Mouse (Mus musculus): ENCODE results near the gene Zfp36l1. TPM values are rescaled to one million over a fixed set of nuclear protein-coding genes. Genes with fewer than 3 reads are reported as not detected.

The Zfp36l1 gene
- polyA plus RNA-seq, 1 experiment = not detected

DNA sequence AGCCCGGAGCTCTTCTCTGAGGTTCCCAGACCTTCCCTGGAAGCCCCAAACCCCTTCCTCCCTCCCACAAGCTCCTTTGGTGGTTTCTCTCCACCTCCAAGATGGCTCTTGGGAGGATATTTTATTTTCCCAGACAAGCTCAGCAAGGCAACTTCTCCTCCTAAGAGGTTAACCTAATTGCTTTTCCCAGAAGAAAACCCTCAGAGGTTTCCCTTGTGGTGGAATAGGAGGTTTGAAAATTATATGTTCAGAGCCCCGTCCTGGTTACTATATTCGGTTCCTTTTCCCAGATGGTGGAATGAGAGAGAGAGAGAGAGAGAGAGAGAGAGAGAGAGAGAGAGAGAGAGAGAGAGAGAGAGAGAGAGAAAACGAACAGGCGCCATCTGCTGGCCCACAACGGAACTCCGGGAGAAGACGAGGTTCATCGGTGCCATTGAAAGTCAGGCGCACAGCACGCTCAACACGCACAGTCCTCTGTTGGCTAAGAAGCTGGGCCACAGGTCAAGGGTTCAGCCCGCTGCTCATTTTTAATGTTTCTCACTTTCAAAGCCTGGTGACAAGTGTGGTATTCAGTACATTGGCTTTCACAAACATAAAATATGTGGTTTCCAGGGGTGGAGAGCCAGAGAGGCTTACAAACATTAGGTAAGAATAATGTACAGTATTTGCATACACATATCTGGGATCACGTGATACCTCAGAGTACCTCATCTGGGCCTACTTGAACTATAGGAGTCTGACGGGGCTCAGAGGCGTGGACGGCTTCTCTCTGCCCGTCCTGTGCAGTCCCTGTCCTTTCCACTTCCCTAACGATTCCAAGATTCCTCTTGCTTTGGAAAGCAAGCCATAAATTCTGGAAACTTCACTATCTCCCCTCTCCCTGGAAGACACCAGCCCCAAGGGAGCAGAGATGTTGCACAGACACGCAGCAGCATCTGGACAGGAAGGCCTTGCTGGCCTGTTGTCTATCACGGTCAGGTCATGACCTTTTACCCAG lies 33.7 kb upstream of the Zfp36l1 start:
- H3K4me1 ChIP-seq (ENCODE audit: control insufficient read depth, insufficient read depth, low read length) = no peaks in the 10 kb centered on the region; the same call in 1 of the 2 replicates
- no peak for TF ChIP-seq POLR2A (IDR thresholded peaks at IDR 0.05; ENCODE audit: insufficient read depth, low read depth, low read length)
- TF ChIP-seq CTCF (IDR thresholded peaks at IDR 0.05; ENCODE audit: insufficient read depth, low read depth, low read length) = peak; percentile 71
- 48% methylated on average over 21 of the region's 21 CpGs for WGBS
- no peak overlapping the region for H3K4me3 ChIP-seq (ENCODE audit: insufficient read depth, low read depth, low read length)
- no peak overlapping the region for H3K27ac ChIP-seq (ENCODE audit: insufficient read depth, low read depth, low read length)

DNA sequence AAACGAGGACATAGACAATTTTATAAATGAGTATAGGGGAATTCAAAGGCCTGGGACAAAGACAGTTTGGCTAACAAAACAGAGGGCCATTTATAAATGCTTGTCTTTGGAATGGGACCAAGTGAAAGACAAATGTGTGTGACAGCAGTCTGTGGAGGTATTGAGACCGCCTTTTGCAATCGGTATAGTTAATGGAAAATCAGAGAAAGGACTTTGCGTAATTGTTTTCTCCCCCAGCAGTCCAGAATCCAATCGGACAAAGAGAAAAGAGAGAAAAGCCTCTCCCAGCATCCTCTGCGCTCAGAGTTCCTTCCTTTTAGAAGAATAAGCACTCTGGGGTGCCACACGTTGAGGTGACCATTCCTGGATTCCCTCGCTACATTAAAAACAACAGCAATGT lies 32.6 kb upstream of the Zfp36l1 start:
- WGBS = 49% methylated on average over 8 of the region's 8 CpGs
- no peak overlapping the region for H3K4me3 ChIP-seq (ENCODE audit: insufficient read depth, low read depth, low read length)
- H3K27ac ChIP-seq (ENCODE audit: insufficient read depth, low read depth, low read length) = no peak overlapping the region
- no peak for TF ChIP-seq CTCF (IDR thresholded peaks at IDR 0.05; ENCODE audit: insufficient read depth, low read depth, low read length)
- TF ChIP-seq POLR2A (IDR thresholded peaks at IDR 0.05; ENCODE audit: insufficient read depth, low read depth, low read length) = no peak
- no peaks in the 10 kb centered on the region; the same call in 1 of the 2 replicates for H3K4me1 ChIP-seq (ENCODE audit: control insufficient read depth, insufficient read depth, low read length)

DNA sequence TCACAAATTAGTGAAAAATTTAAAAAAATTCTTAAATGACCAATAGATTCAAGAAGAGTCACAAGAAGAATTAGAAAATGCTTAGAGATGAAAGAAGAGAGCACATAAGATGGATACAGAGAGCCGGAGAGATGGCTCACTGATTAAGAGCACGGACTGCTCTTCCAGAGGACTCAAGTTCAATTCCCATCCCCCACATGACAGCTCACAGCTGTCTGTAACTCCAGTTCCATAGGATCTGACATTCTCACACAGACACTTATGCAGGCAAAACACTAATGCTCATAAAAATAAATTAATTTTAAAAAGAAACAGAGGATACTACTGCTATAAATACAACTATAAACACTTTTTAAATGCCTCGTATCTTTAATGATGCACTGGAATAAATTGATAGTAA lies 32.0 kb upstream of the Zfp36l1 start:
- Histone ChIP-seq H3K4me3 (ENCODE audit: insufficient read depth, low read depth, low read length) (no peak overlapping the region), H3K4me1 (ENCODE audit: control insufficient read depth, insufficient read depth, low read length) (no peaks in the 10 kb centered on the region; the same call in 1 of the 2 replicates), H3K27ac (ENCODE audit: insufficient read depth, low read depth, low read length) (no peak overlapping the region)
- TF ChIP-seq CTCF (IDR thresholded peaks at IDR 0.05; ENCODE audit: insufficient read depth, low read depth, low read length) (no peak), POLR2A (IDR thresholded peaks at IDR 0.05; ENCODE audit: insufficient read depth, low read depth, low read length) (no peak)
- WGBS = 90% methylated on average over 3 of the region's 3 CpGs

DNA sequence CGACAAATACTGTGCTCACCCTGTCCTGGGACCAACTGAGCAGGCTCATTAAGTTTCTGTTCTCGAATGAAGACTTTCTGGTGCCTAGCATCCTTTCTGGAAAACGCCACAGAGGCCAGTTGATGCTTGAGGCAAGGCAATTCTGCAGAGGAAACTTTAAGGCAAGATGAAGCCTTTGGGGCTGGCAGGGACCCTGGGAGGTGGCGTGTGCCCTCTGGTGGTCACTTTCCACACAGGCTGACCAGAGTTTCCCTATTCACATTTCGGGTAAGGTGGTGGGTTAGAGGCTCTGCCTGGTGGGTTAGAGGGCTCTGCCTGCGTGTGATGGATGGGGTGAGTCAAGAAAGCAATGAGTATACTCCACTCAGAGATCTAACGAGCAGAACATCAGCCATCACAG lies 28.7 kb upstream of the Zfp36l1 start:
- no peak overlapping the region for H3K4me3 ChIP-seq (ENCODE audit: insufficient read depth, low read depth, low read length)
- WGBS = 22% methylated on average over 7 of the region's 7 CpGs
- no peak overlapping the region for H3K27ac ChIP-seq (ENCODE audit: insufficient read depth, low read depth, low read length)
- TF ChIP-seq CTCF (IDR thresholded peaks at IDR 0.05; ENCODE audit: insufficient read depth, low read depth, low read length) = peak; percentile 73; the same call in 1 of the 2 replicates
- no peak for TF ChIP-seq POLR2A (IDR thresholded peaks at IDR 0.05; ENCODE audit: insufficient read depth, low read depth, low read length)
- no peaks in the 10 kb centered on the region; the same call in 1 of the 2 replicates for H3K4me1 ChIP-seq (ENCODE audit: control insufficient read depth, insufficient read depth, low read length)

DNA sequence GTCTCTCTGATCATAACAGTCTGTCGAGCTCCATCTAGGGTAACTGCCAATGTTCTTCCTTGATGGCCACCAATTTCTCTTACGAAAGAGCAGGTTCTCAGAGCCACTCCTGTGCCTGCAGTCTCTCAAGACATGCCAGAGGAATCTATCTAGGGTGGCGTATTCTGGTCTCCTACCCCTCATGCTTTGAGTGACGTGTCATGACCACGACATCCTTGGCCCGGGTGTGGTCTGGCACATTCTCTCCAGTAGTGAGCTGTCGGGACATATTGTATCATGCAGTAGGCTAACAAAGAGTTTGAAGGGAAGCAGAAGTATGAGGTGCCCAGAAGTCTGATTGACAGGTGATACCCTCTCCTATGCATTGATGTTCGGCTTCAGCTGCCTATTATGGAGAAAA lies 28.2 kb upstream of the Zfp36l1 start:
- TF ChIP-seq CTCF (IDR thresholded peaks at IDR 0.05; ENCODE audit: insufficient read depth, low read depth, low read length) (no peak), POLR2A (IDR thresholded peaks at IDR 0.05; ENCODE audit: insufficient read depth, low read depth, low read length) (no peak)
- H3K4me3 ChIP-seq (ENCODE audit: insufficient read depth, low read depth, low read length) = no peak overlapping the region
- 82% methylated on average over 8 of the region's 8 CpGs for WGBS
- H3K4me1 ChIP-seq (ENCODE audit: control insufficient read depth, insufficient read depth, low read length) = no peaks in the 10 kb centered on the region; the same call in 1 of the 2 replicates
- no peak overlapping the region for H3K27ac ChIP-seq (ENCODE audit: insufficient read depth, low read depth, low read length)

DNA sequence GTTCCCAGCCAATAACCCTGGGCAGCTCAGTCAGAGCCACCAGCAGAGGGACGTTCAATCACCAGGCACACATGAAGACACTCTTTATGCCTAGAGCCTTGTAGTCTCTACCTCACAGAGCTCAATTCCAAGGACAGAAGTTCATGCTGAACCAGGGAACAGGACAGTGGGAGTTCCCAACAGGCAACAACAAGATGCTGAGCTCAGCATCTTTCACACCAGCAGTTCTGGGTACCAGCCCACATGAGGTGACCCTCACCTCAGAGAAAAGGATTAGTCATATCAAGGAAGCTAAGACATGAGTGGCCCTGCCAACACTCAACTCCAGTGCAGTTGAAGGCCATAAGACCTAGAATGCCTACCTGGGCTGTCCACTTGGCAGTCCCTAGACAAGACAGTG lies 24.9 kb upstream of the Zfp36l1 start:
- Histone ChIP-seq H3K4me3 (ENCODE audit: insufficient read depth, low read depth, low read length) (no peak overlapping the region), H3K27ac (ENCODE audit: insufficient read depth, low read depth, low read length) (no peak overlapping the region), H3K4me1 (ENCODE audit: control insufficient read depth, insufficient read depth, low read length) (no peaks in the 10 kb centered on the region)
- TF ChIP-seq CTCF (IDR thresholded peaks at IDR 0.05; ENCODE audit: insufficient read depth, low read depth, low read length) (no peak), POLR2A (IDR thresholded peaks at IDR 0.05; ENCODE audit: insufficient read depth, low read depth, low read length) (no peak)
- WGBS = 65% methylated on average over 1 of the region's 1 CpGs

DNA sequence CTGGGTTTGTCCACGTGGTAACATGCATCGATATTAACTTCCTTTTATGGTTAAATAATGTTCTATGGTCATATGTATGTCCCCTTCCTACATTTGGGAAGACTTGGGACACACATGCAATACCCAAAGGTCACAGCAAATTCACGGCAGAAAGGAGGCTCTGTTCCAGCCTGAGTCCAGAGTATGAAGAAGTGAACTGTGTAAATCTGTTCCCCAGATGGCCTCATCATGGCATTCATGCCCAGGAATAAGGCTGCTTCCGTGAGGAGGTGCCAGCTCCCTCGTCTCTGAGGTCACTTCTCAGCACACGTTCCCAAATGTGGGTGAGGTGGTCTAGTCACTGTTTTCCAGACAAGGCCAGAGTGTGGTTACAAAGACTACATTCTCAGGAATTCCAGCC lies 24.4 kb upstream of the Zfp36l1 start:
- H3K4me1 ChIP-seq (ENCODE audit: control insufficient read depth, insufficient read depth, low read length) = peaks cover 2% of the 10 kb centered on the region; the same call in 1 of the 2 replicates
- TF ChIP-seq POLR2A (IDR thresholded peaks at IDR 0.05; ENCODE audit: insufficient read depth, low read depth, low read length) = no peak
- no peak for TF ChIP-seq CTCF (IDR thresholded peaks at IDR 0.05; ENCODE audit: insufficient read depth, low read depth, low read length)
- H3K27ac ChIP-seq (ENCODE audit: insufficient read depth, low read depth, low read length) = no peak overlapping the region
- WGBS = 85% methylated on average over 6 of the region's 6 CpGs
- no peak overlapping the region for H3K4me3 ChIP-seq (ENCODE audit: insufficient read depth, low read depth, low read length)

DNA sequence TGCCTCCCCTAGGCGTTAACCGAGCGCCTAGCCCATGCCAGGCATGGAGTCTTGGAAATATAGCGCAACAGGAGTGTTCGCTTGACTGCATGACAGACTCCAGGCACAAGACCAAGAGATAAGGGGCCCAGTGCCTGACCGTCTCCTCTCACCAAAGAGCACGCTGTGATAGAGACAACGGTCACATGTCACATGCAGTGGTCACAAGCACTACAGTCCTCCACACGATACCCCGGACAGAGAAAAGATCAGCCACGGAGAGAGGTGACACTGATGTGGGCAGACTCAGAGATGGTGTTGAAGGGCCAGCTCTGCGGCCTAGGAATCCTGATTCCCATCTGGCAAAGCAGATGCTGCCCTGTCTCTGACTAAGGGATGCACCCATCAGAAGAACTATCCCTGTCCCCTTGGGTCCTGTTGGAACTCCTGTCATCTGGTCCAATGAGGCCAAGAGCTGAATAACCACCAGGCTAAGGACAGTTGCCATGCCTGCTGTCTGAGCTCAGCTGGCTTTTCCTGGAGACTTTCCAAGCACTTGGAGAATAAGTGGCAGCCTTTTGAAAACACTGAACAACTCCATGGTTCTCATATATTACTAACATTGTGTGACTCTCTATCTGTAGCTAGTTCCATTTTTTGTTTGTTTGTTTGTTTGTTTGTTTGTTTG lies 23.6 kb upstream of the Zfp36l1 start:
- 92% methylated on average over 12 of the region's 12 CpGs for WGBS
- Histone ChIP-seq H3K4me3 (ENCODE audit: insufficient read depth, low read depth, low read length) (no peak overlapping the region), H3K4me1 (ENCODE audit: control insufficient read depth, insufficient read depth, low read length) (peaks cover 8% of the 10 kb centered on the region), H3K27ac (ENCODE audit: insufficient read depth, low read depth, low read length) (no peak overlapping the region)
- TF ChIP-seq CTCF (IDR thresholded peaks at IDR 0.05; ENCODE audit: insufficient read depth, low read depth, low read length) (no peak), POLR2A (IDR thresholded peaks at IDR 0.05; ENCODE audit: insufficient read depth, low read depth, low read length) (no peak)

DNA sequence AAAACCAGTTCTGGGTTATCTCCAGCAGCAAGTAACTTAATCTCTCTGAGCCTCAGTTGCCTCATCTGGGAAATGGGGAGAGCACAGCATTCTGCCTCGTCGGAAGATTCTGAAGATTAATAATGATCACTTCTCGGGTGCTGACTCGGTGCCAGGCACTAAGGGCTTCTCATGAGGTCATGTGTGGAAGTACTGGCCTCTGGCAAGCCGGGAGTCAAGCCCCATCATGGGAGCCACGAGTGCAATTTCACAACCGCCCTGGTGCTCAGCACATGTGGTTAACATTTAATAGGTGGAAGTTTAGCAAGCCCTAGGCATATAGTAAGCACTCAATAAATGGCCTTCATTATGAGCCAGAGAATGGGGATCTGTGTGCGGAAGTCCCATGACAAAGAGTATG lies 22.4 kb upstream of the Zfp36l1 start:
- Histone ChIP-seq H3K27ac (ENCODE audit: insufficient read depth, low read depth, low read length) (no peak overlapping the region), H3K4me3 (ENCODE audit: insufficient read depth, low read depth, low read length) (no peak overlapping the region), H3K4me1 (ENCODE audit: control insufficient read depth, insufficient read depth, low read length) (peaks cover 16% of the 10 kb centered on the region)
- 94% methylated on average over 8 of the region's 8 CpGs for WGBS
- TF ChIP-seq CTCF (IDR thresholded peaks at IDR 0.05; ENCODE audit: insufficient read depth, low read depth, low read length) (no peak), POLR2A (IDR thresholded peaks at IDR 0.05; ENCODE audit: insufficient read depth, low read depth, low read length) (no peak)
